Mouse (Mus musculus) testis, adult 2 months (tissue): Measurements from ENCODE around the gene Fam198a.

Source experiments
- CTCF ChIP-seq: fragments of 200-500 bp; IDR thresholded peaks from 2 replicates; pipeline ENCODE4 v1.5.1; 2012; ENCODE audit warnings: low read depth, mild to moderate bottlenecking, inconsistent platforms, low read length, moderate library complexity; ENCODE audit not compliant: control insufficient read depth, insufficient read depth, insufficient replicate concordance
- POLR2A ChIP-seq: fragments of 200-500 bp; IDR thresholded peaks from 2 replicates; pipeline ENCODE4 v1.6.1; 2012; ENCODE audit warnings: low read depth, mild to moderate bottlenecking, inconsistent platforms, low read length, moderate library complexity; ENCODE audit not compliant: control insufficient read depth

GRCm38 (mm10) chr9:121997978-121998377 is 47.2 kb downstream of the Fam198a start:
- TF ChIP-seq CTCF (no peak), POLR2A (no peak)
